Mouse (Mus musculus) liver, embryonic 14.5 days (tissue): ENCODE measurements around the gene Pawr. TPM values are rescaled to one million over a fixed set of nuclear protein-coding genes. Genes with fewer than 3 reads are reported as not detected.

Source experiments
- ATAC-seq: fragments of 200-750 bp; cut with Nextera tagmentation; 2 replicates; pipeline ENCODE4 v1.8.0; 2017; ENCODE audit warnings: moderate number of reproducible peaks, mild to moderate bottlenecking, moderate library complexity; ENCODE audit not compliant: insufficient read depth
- DNase-seq, 3 experiments: peaks; one replicate each; pipeline ENCODE4 v3.0.0-alpha.2; 2012 to 2013; ENCODE audit warnings: low read depth in 3 of 3, low spot score in 3 of 3
- H3K27ac ChIP-seq: fragments of 300-500 bp; sonication (generic); 2 replicates; pipeline ENCODE4 v1.5.1; 2014; ENCODE audit warnings: moderate library complexity, mild to moderate bottlenecking, control low read depth, inconsistent platforms
- H3K27me3 ChIP-seq: fragments of 300-500 bp; sonication (generic); 2 replicates; pipeline ENCODE4 v1.6.1; 2014; ENCODE audit warnings: mild to moderate bottlenecking, low read length, moderate library complexity; ENCODE audit not compliant: control insufficient read depth, insufficient read depth
- H3K36me3 ChIP-seq: fragments of 300-500 bp; sonication (generic); replicated peaks from 2 replicates; pipeline ENCODE4 v1.6.1; 2014; ENCODE audit warnings: low read depth; ENCODE audit not compliant: control insufficient read depth, insufficient read depth
- H3K4me1 ChIP-seq, 2 experiments: fragments of 200-500 bp in 1 of 2; fragments of 300-500 bp in 1 of 2; sonication (generic) in 1 of 2; replicated peaks; 2 replicates each; pipeline ENCODE4 v1.6.1; 2012 to 2014; ENCODE audit warnings: antibody characterized with exemption in 1 of 2, inconsistent platforms in 1 of 2, low read length in 1 of 2; ENCODE audit not compliant: control insufficient read depth in 2 of 2, insufficient read depth in 2 of 2
- H3K4me2 ChIP-seq: fragments of 300-500 bp; sonication (generic); 2 replicates; pipeline ENCODE4 v1.6.1; 2014; ENCODE audit warnings: low read depth, mild to moderate bottlenecking, control low read depth, moderate library complexity
- H3K4me3 ChIP-seq, 2 experiments: fragments of 200-500 bp in 1 of 2; fragments of 300-500 bp in 1 of 2; sonication (generic) in 1 of 2; 2 replicates each; pipeline ENCODE4 v1.5.1; 2012 to 2014; ENCODE audit warnings: low read depth in 2 of 2, low read length in 2 of 2, mild to moderate bottlenecking in 2 of 2, control low read depth in 1 of 2, inconsistent platforms in 1 of 2, moderate library complexity in 1 of 2; ENCODE audit not compliant: insufficient read depth in 1 of 2
- H3K9ac ChIP-seq: fragments of 300-500 bp; sonication (generic); replicated peaks from 2 replicates; pipeline ENCODE4 v1.6.1; 2014; ENCODE audit warnings: mild to moderate bottlenecking, control low read depth, moderate library complexity
- H3K9me3 ChIP-seq: fragments of 300-500 bp; sonication (generic); 2 replicates; pipeline ENCODE4 v1.6.1; 2016; ENCODE audit warnings: low read length, mixed read lengths; ENCODE audit not compliant: control insufficient read depth
- CTCF ChIP-seq: IDR thresholded peaks from 2 replicates; pipeline ENCODE4 v1.5.1; 2016; ENCODE audit warnings: antibody characterized with exemption, low read depth, control low read depth
- EP300 ChIP-seq: IDR thresholded peaks from 2 replicates; pipeline ENCODE4 v1.6.1; 2016; ENCODE audit warnings: antibody characterized with exemption, low read depth
- WGBS: fragments of 180-500 bp; shearing (Covaris S2); extraction: QIAGEN DNeasy Blood & Tissue Kit; methylation state at CpG from one replicate; pipeline ENCODE4 v1.1.7; 2014; ENCODE audit not compliant: insufficient replicate concordance; 5-methylcytosine and 5-hydroxymethylcytosine counted together
- polyA plus RNA-seq, 2 experiments: library from polyadenylated mRNA; depleted of rRNA in 1 of 2; stranded (reverse) in 1 of 2; unstranded in 1 of 2; fragments of >200 nt; fragmentation: Nextera tagmentation in 1 of 2; extraction: Ambion mirVana in 1 of 2; gene quantifications; 2 replicates each; pipeline versions ENCODE4 v1.2.1 to v1.2.3; 2012 to 2014

The Pawr gene
- polyA plus RNA-seq, 2 experiments: 3.7 to 4.4 TPM

GRCm38 (mm10) chr10:108452421-108452820 is 120.5 kb downstream of the Pawr start:
- H3K27ac ChIP-seq: no peak overlapping the region
- no peak overlapping the region for H3K9ac ChIP-seq
- peaks cover 0 to 6% of the 10 kb centered on the region in 2 experiments; a peak in 2 of 4 replicates for H3K4me1 ChIP-seq
- TF ChIP-seq CTCF: no peak
- no peak for TF ChIP-seq EP300
- DNase-seq (no peak), ATAC-seq (no peak)
- H3K9me3 ChIP-seq: no peaks in the 10 kb centered on the region
- no peaks in the 10 kb centered on the region for H3K27me3 ChIP-seq
- 81% methylated on average over 9 of the region's 9 CpGs for WGBS
- H3K4me3 ChIP-seq: no peak overlapping the region
- no peaks in the 10 kb centered on the region for H3K36me3 ChIP-seq
- H3K4me2 ChIP-seq: no peak overlapping the region

GRCm38 (mm10) chr10:108453561-108453960 is 121.6 kb downstream of the Pawr start:
- no peak for TF ChIP-seq CTCF
- no peak for TF ChIP-seq EP300

GRCm38 (mm10) chr10:108454691-108455117 is 122.8 kb downstream of the Pawr start:
- Histone ChIP-seq H3K4me1 (peaks cover 0 to 5% of the 10 kb centered on the region in 2 experiments; a peak in 2 of 4 replicates), H3K9me3 (no peaks in the 10 kb centered on the region), H3K36me3 (no peaks in the 10 kb centered on the region), H3K9ac (no peak overlapping the region), H3K27me3 (no peaks in the 10 kb centered on the region), H3K4me2 (no peak overlapping the region), H3K4me3 (no peak overlapping the region), H3K27ac (no peak overlapping the region)
- no peak for TF ChIP-seq EP300
- no peak for TF ChIP-seq CTCF
- DNase-seq: no peak
- 58% methylated on average over 11 of the region's 11 CpGs for WGBS
- peak; percentile 30; the same call in 1 of the 2 replicates for ATAC-seq

More at GRCm38 (mm10) chr10:108453561-108453960, 121.6 kb downstream of the Pawr start:
- H3K9me3 ChIP-seq: no peaks in the 10 kb centered on the region
- peaks cover 0 to 5% of the 10 kb centered on the region in 2 experiments; a peak in 2 of 4 replicates for H3K4me1 ChIP-seq
- WGBS: 53% methylated on average over 2 of the region's 2 CpGs
- no peak overlapping the region for H3K27ac ChIP-seq
- no peak overlapping the region for H3K9ac ChIP-seq
- no peaks in the 10 kb centered on the region for H3K36me3 ChIP-seq
- H3K27me3 ChIP-seq: no peaks in the 10 kb centered on the region
- no peak overlapping the region for H3K4me2 ChIP-seq
- ATAC-seq: peak; percentile 34; the same call in 1 of the 2 replicates
- peak in 1 of 3 experiments; percentile 25 for DNase-seq
- no peak overlapping the region for H3K4me3 ChIP-seq

GRCm38 (mm10) chr10:108455204-108455603 is 123.3 kb downstream of the Pawr start:
- H3K27me3 ChIP-seq: no peaks in the 10 kb centered on the region
- 70% methylated on average over 10 of the region's 10 CpGs for WGBS
- DNase-seq: no peak
- H3K9ac ChIP-seq: no peak overlapping the region
- H3K4me3 ChIP-seq: no peak overlapping the region
- TF ChIP-seq EP300 (no peak), CTCF (no peak)
- H3K9me3 ChIP-seq: no peaks in the 10 kb centered on the region
- no peaks in the 10 kb centered on the region for H3K36me3 ChIP-seq
- ATAC-seq: no peak
- H3K27ac ChIP-seq: no peak overlapping the region
- peaks cover 0 to 5% of the 10 kb centered on the region in 2 experiments; a peak in 2 of 4 replicates for H3K4me1 ChIP-seq
- H3K4me2 ChIP-seq: no peak overlapping the region

- TF ChIP-seq CTCF (no peak), EP300 (no peak)
Measured at GRCm38 (mm10) chr10:108455883-108456282, 124.0 kb downstream of the Pawr start.

More at GRCm38 (mm10) chr10:108455883-108456282, 124.0 kb downstream of the Pawr start:
- Histone ChIP-seq H3K4me2 (no peak overlapping the region), H3K36me3 (no peaks in the 10 kb centered on the region), H3K9ac (no peak overlapping the region), H3K4me1 (peaks cover 0 to 5% of the 10 kb centered on the region in 2 experiments; a peak in 2 of 4 replicates), H3K27me3 (no peaks in the 10 kb centered on the region), H3K9me3 (no peaks in the 10 kb centered on the region), H3K4me3 (no peak overlapping the region), H3K27ac (no peak overlapping the region)
- ATAC-seq: no peak
- 83% methylated on average over 2 of the region's 2 CpGs for WGBS
- DNase-seq: no peak
